Comparison of ENCODE assay signal across 8 mouse cellular contexts in the genomic region with DNA sequence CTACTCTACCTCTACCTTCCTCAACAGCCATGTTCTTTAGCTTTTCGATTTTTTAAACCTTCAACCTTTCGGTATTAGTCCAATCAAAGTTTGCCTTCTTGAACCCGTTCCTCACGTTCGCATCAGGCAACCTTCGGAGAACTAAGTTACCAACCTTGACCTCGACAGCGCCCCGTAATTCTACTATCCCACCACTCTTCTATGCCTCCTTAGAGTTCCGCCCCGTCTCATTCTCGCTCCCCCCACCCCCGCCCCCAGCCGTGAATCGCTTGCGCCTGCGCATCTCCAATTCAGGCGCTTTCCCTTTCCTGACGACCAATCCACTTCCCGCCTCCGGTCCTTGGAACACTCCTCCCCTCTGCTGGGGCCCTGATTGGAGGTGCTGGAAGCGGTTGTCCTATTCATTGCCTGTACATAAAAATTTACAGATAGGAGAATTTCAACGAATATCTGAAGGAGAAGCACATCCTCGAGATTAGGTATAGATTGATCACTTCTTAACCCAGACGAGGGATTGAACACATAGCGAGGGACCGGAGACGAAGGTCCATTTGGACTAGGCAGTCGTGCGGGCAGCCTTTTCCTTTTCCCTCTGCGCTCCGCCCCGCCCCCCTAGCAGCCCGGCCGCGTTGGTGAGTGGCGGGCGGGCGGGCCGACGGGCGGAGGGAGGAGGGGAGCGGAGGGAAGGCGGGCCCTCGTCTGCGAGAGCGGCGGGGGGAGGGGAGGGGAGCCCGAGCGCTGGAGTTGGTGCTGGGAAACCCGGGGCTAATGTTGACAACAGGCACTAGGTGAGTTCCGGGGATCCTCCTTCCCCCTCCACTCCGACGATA. TPM values are rescaled to one million over a fixed set of nuclear protein-coding genes. Genes with fewer than 3 reads are reported as not detected.
DNase-seq lines count a peak whose midpoint lies in the region; ATAC-seq and TF ChIP-seq lines count a peak whose summit lies in the region.

A gene (plus strand): TSS at position 704 of the 830 bp plus-strand sequence.

- H3K9me3 ChIP-seq in hindbrain, embryonic 13.5 days, result no peaks in the 10 kb centered on the region

- H3K27me3 ChIP-seq in Patski, result no peaks in the 10 kb centered on the region
- no peaks in the 10 kb centered on the region for H3K27me3 ChIP-seq in hindbrain, embryonic 13.5 days

- POLR2A ChIA-PET in Patski (lab: Charles Lee), result interaction anchor here (0.9 to 1.8 kb wide), 2 partner anchors 15 to 20 kb away, joined by 3 to 6 read pairs; no protein-coding TSS in a partner anchor

- no peak for TF ChIP-seq CTCF in Patski (IDR thresholded peaks at IDR 0.05)

- CTCF ChIA-PET in Patski (lab: Charles Lee), result interaction anchor here (1.1 kb wide), 1 partner anchor 10 kb away, joined by 3 read pairs; no protein-coding TSS in a partner anchor

- H3K9ac ChIP-seq in hindbrain, embryonic 13.5 days, result peak within 1 kb of the TSS; percentile 93

- peak within 1 kb of the TSS; percentile 89 for H3K4me2 ChIP-seq in hindbrain, embryonic 13.5 days

- DNase-seq in Patski (ENCODE audit: low read depth, low spot score), result peak; percentile 74
- peak; percentile 97 to 99 for DNase-seq in cerebellum, postnatal 14 days
- DNase-seq in frontal cortex, postnatal 14 days (ENCODE audit: low spot score in 2 of 2), result peak; percentile 92 to 93
- DNase-seq in layer of hippocampus, postnatal 25 days (ENCODE audit: extremely low spot score in 1 of 2, low spot score in 1 of 2), result peak; percentile 88 to 89
- peak; percentile 97 for DNase-seq in lung, postnatal 25 days (ENCODE audit: low spot score)
- DNase-seq in retina, embryonic 14.5 days (ENCODE audit: low spot score), result peak; percentile 96
- DNase-seq in thymus, postnatal 4 days, result peak; percentile 99

- H3K4me3 ChIP-seq in hindbrain, embryonic 13.5 days, result peak within 1 kb of the TSS; percentile 94

- H3K36me3 ChIP-seq in hindbrain, embryonic 13.5 days, result no peaks in the 10 kb centered on the region

- H3K4me1 ChIP-seq in hindbrain, embryonic 13.5 days (replicated peaks), result peaks cover 20% of the 10 kb centered on the region

- peak; percentile 85 for ATAC-seq in Patski
- ATAC-seq in hindbrain, embryonic 13.5 days (ENCODE audit: low FRiP score), result peak; percentile 96

- WGBS in hindbrain, embryonic 13.5 days, result under 1% methylated on average over 45 of the region's 54 CpGs

- in situ Hi-C loops in Patski (cut with MboI; ENCODE audit: low pct_unique_long_range_greater_than_20kb), result no loop called here

- H3K27ac ChIP-seq in hindbrain, embryonic 13.5 days, result peak within 1 kb of the TSS; percentile 90

RNA-seq across cellular contexts. Expression of the gene that starts here (rescaled TPM):
- 22.9 TPM for polyA plus RNA-seq in Patski (2021)
- polyA plus RNA-seq in hindbrain, embryonic 13.5 days (2015; fragmentation: Nextera tagmentation; extraction: Ambion mirVana), result 9.1 and 10.1 TPM in 2 replicates
- total RNA-seq in layer of hippocampus, postnatal 25 days (2021), result 10 to 100 TPM; 33.1 to 38.1 TPM

Comparison
In these comparisons a context has a peak if more than half of its experiments do, and no peak if none do; other contexts are left out.
1. Peak in every context shown above with its lines: DNase-seq, ATAC-seq, H3K4me3 ChIP-seq and H3K27ac ChIP-seq.